Mouse (Mus musculus): Measurements from ENCODE around the gene Gtf2h3. TPM values are rescaled to one million over a fixed set of nuclear protein-coding genes. Genes with fewer than 3 reads are reported as not detected.

Gene Gtf2h3
- 10.6 and 12.0 TPM in 2 replicates for polyA plus RNA-seq (2012; rRNA removed)

DNA sequence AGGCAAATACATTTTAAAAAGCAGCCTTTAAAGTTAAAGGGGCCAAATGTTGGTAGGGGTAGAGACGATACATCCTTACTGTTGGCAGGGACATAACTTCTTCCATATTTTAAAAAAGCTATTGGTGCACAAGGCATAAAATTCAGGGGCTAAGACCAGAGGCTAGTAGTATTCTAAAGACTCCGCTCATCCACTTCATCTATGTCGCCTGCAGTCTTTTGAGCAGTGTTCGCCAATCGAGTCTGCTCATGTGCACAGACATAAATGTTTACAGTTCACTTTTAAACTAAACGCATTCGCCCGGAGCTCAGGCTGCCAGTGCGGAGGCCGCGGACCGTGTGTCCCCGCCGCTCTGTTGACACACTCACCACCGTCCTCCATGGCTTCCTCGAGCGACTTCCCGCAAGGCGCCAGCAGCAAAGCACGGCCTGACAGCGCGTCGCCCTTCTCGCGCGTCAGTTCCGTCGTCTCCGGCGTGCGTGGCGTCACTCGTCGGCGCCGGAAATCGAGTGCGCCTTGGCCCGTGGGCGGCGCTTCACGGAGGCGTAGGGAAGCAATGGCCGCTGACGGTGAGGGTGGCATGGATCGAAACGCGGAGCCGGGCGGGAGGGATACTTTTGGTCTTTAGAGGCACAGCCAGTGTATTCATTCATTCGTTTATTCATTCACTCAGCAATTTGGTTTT, at the start of gene Gtf2h3, which contains the start of gene Eif2b1:
Gene Gtf2h3 (plus strand): TSS at position 508 of the 685 bp plus-strand sequence.
Gene Eif2b1 (minus strand): TSS at position 499 of the 685 bp plus-strand sequence.

DNA sequence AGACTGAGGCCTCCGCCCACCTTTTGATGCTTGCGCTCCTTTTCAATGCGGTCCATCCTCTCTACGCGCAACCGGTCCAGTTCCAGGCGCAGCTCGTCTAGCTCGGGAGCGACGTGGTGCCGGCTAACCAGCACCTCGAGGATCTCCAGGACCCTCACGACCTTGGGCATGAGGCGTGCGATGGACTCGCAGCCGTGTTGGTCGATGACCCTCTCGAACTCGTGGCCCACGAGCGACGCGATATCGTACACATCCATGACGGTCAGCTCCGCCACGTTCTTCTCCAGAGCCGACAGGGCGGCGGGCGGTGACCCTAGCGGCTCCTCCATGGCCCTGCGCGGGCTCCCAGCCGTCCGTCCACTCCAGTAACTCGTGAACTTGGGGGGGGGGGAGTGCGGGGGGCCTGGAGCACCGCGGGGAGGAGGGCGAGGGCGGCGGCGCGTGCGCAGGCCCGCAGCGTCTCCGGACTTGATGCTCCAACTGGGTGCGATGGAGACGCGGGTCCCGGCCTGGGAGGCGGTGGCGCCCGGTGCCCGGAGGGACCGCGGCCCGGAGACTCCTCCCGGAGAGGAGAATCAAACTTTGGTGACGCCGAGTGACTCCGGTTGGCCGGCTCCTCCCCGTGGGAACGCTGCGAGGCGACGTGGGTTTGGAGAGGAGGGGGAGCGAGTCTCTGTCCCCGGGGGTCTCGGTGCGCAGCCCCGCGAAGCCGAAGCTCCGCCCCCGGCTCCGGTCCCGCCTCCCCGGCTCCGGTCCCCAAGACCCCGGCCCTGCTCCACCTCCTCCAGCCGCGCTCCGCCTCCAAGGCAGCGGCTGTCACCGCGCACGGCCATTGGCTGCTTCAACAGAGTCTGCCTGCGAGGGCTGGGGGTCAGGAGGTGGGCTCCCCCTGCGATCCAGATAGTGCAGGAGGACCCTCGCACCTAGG, 48.0 kb upstream of the Gtf2h3 start, which contains the start of gene Rilpl1:
Gene Rilpl1 (minus strand): TSS at position 737 of the 928 bp plus-strand sequence.

DNA sequence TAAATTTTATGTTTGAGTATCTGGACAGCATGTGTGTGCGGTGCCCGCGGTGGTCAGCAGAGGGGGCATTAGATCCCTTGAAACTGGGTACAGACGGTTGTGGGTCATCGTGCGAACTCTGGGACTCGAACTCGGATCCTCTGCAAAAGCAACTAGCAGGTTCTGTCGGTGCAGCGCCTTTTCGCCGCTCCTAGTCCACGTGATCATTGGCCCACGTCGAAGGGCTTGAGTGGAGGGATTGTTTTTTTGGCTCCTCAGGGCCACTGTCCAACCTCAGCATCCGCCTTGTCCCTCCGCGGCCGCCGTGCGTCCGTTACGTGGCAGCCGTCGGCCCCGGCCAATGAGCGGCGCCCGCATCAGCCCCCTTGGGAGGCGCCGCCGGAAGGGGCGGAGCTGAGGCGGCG, 38.6 kb upstream of the Gtf2h3 start, which contains the start of gene Tmed2:
Gene Tmed2 (plus strand): TSS at position 313 of the 404 bp plus-strand sequence.

DNA sequence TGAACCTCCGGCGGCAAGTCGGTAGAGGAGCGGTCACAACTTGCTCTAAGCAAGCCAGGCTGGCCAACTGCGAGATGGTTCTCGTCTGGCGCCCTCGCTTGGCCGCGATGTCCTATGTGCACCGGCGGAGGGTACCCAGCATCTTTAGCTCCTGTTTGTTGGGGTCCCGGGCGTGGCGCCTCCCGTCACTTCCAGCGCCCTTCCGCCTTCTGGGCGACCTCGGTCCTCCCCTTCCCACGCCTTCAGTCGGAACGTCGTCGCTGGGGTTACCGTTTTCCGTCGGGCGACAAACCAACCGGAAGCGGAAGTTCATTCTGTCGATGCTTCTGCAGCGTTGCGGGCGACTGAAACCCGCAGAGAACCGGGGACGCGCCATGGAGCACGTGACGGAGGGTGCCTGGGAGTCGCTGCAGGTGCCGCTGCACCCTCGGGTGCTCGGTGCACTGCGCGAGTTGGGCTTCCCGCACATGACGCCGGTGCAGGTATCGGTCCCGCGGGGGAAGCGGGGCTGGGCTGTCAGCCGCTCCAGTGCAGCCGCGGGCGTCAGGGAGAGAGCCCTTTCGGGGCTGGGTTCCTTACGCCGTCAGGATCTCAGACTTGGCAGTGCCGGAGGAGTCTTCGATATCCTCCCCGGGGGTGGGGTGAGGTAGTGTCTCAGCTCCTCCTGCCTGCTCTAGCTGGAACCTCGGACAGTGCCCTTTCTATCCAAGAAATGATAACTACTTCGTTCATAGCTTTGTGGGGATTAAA, 26.2 kb upstream of the Gtf2h3 start, which contains the start of gene Ddx55:
Gene Ddx55 (plus strand): TSS at position 307 of the 750 bp plus-strand sequence.

DNA sequence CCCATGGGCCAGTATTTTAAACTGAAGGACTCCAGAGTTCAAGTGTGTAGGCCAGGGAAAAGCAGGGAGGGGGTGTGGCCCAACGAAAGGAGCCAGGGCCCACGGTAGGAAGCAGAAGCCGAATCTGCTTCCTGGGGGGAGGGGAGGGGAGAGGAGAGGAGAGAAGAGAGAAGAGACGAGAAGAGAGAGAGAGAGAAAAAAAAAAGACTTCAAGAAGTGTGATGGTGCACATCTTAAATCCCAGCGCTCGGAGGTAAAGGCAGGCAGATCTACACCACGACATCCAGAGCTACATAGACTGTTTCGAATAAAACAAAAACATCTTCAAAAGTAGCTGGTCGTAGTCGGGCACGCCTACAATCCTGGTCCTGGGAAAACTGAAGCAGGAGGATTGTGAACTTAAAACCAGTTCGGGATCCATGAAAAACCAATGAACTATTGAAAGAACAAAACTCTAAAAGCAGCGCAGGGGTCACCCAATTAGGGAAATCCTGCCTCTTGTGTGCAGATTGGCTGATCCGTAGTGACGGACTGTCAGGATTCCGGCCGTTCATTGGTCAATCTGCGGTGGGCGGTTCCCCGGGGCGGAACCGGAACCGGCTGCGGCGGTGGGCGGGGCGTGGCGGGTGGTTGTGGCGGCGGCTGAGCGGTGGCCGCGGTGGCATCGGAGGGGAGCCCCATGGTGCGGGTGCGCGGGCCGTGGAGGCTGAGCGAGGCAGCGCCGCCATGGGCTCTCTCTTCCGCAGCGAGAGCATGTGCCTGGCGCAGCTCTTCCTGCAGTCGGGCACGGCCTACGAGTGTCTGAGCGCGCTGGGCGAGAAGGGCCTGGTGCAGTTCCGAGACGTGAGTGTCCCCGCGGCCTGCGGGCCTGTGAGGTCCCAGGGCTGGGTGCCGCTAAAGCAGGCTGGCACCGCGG, 49.8 kb downstream of the Gtf2h3 start, which contains the start of gene Atp6v0a2:
Gene Atp6v0a2 (plus strand): TSS at position 129 of the 916 bp plus-strand sequence.

Other genes starting within 250 kb of the Gtf2h3 start
- gene Cdk2ap1, start 216.1 kb upstream of the Gtf2h3 start, polyA plus RNA-seq (2012; rRNA removed), result 31.9 and 41.4 TPM in 2 replicates
- gene Sbno1, start 153.1 kb upstream of the Gtf2h3 start, polyA plus RNA-seq (2012; rRNA removed), result 2.2 and 2.6 TPM in 2 replicates
- 37.3 and 38.1 TPM in 2 replicates for gene Kmt5a, start 139.2 kb upstream of the Gtf2h3 start, polyA plus RNA-seq (2012; rRNA removed)
- gene Rilpl2, start 100.8 kb upstream of the Gtf2h3 start, polyA plus RNA-seq (2012; rRNA removed), result 7.1 and 8.3 TPM in 2 replicates
- gene Snrnp35, start 96.0 kb upstream of the Gtf2h3 start, polyA plus RNA-seq (2012; rRNA removed), result 0.38 and 0.57 TPM in 2 replicates
- 3.3 and 3.9 TPM in 2 replicates for gene Rilpl1, start 47.7 kb upstream of the Gtf2h3 start, polyA plus RNA-seq (2012; rRNA removed)
- gene Tmed2, start 38.4 kb upstream of the Gtf2h3 start, polyA plus RNA-seq (2012; rRNA removed), result 62.2 and 109 TPM in 2 replicates
- gene Ddx55, start 26.3 kb upstream of the Gtf2h3 start, polyA plus RNA-seq (2012; rRNA removed), result 5.0 and 6.3 TPM in 2 replicates
- gene Eif2b1, start within 50 bp of the Gtf2h3 start, polyA plus RNA-seq (2012; rRNA removed), result 10.1 and 10.7 TPM in 2 replicates
- gene Atp6v0a2, start 49.4 kb downstream of the Gtf2h3 start, polyA plus RNA-seq (2012; rRNA removed), result 23.6 and 24.4 TPM in 2 replicates
- gene Dnah10, start 145.9 kb downstream of the Gtf2h3 start, polyA plus RNA-seq (2012; rRNA removed), result 0.05 and 0.08 TPM in 2 replicates